Mouse (Mus musculus) ES-Bruce4 (cell line): ENCODE measurements around the gene Slc7a8. TPM values are rescaled to one million over a fixed set of nuclear protein-coding genes. Genes with fewer than 3 reads are reported as not detected.
A peak's percentile ranks its signal among the peaks of the same experiment; 100 is the strongest.

Source experiments
- H3K27ac ChIP-seq: 2 replicates; pipeline ENCODE4 v1.5.1; 2012; ENCODE audit warnings: low read length, inconsistent platforms; ENCODE audit not compliant: insufficient read depth
- H3K27me3 ChIP-seq: 2 replicates; pipeline ENCODE4 v1.6.1; 2012; ENCODE audit warnings: mild to moderate bottlenecking, low read length, inconsistent platforms; ENCODE audit not compliant: control insufficient read depth, poor library complexity, insufficient read depth, severe bottlenecking
- H3K36me3 ChIP-seq: 2 replicates; pipeline ENCODE4 v1.6.1; 2012; ENCODE audit warnings: inconsistent platforms, mild to moderate bottlenecking, low read length, moderate library complexity; ENCODE audit not compliant: control insufficient read depth, poor library complexity, insufficient read depth, severe bottlenecking
- H3K4me1 ChIP-seq: one replicate; pipeline ENCODE4 v1.8.1; 2011; ENCODE audit warnings: low read length; ENCODE audit not compliant: control insufficient read depth, insufficient read depth
- H3K4me3 ChIP-seq: 2 replicates; pipeline ENCODE4 v1.5.1; 2011; ENCODE audit warnings: low read depth, mild to moderate bottlenecking, low read length
- H3K9ac ChIP-seq: 2 replicates; pipeline ENCODE4 v1.6.1; 2012; ENCODE audit warnings: low read depth, mild to moderate bottlenecking, inconsistent platforms; ENCODE audit not compliant: poor library complexity, severe bottlenecking
- H3K9me3 ChIP-seq: replicated peaks from 2 replicates; pipeline ENCODE4 v1.6.1; 2012; ENCODE audit warnings: mild to moderate bottlenecking, low read length, inconsistent platforms; ENCODE audit not compliant: control insufficient read depth, poor library complexity, insufficient read depth, severe bottlenecking
- CTCF ChIP-seq: IDR thresholded peaks from one replicate; pipeline ENCODE4 v1.8.1; 2011; ENCODE audit warnings: low read depth, low read length
- EP300 ChIP-seq: IDR thresholded peaks from 2 replicates; pipeline ENCODE4 v1.6.1; 2011; ENCODE audit warnings: low read depth, low read length; ENCODE audit not compliant: insufficient read depth
- POLR2A ChIP-seq: IDR thresholded peaks from one replicate; pipeline ENCODE4 v1.8.1; 2011; ENCODE audit warnings: low read length; ENCODE audit not compliant: insufficient read depth
- polyA plus RNA-seq: library from polyadenylated mRNA; stranded (reverse); fragments of >200 nt; gene quantifications from 2 replicates; pipeline ENCODE4 v1.2.4, GENCODE M21; 2011; ENCODE audit warnings: low read depth; ENCODE audit not compliant: missing spikeins, insufficient read depth, insufficient read length

The Slc7a8 gene
- polyA plus RNA-seq, 1 experiment = 2.0 TPM

DNA sequence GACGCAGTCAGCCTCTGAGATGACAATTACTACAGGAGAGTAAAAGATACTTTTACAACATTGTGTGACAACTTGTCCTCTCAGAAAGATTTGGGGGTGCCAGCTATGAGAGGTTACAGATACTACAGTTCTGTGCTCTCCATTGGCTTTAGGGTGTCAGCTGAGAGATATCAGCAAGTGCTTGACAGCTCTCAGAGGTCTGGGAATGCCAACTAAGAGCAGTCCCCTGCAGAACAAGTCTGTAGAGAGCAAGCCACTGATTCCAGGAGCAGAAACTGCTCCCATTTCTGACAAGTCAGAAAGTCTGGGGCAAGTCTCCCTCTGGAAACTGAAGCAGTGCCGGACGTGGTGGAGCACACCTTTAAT, 27.9 kb upstream of the Slc7a8 start:
- no peaks in the 10 kb centered on the region for H3K36me3 ChIP-seq
- no peaks in the 10 kb centered on the region; the same call in 1 of the 2 replicates for H3K9me3 ChIP-seq
- no peak overlapping the region for H3K4me3 ChIP-seq
- H3K27ac ChIP-seq = no peak overlapping the region
- TF ChIP-seq EP300 (no peak), CTCF (no peak), POLR2A (no peak)
- peaks cover 2% of the 10 kb centered on the region for H3K27me3 ChIP-seq
- no peak overlapping the region for H3K9ac ChIP-seq
- no peaks in the 10 kb centered on the region for H3K4me1 ChIP-seq

- Histone ChIP-seq H3K36me3 (no peaks in the 10 kb centered on the region), H3K27me3 (peaks cover 2% of the 10 kb centered on the region), H3K9me3 (no peaks in the 10 kb centered on the region; the same call in 1 of the 2 replicates), H3K4me3 (no peak overlapping the region), H3K4me1 (no peaks in the 10 kb centered on the region), H3K9ac (no peak overlapping the region), H3K27ac (no peak overlapping the region)
- TF ChIP-seq EP300 (no peak), POLR2A (no peak), CTCF (no peak)
Observed at GRCm38 (mm10) chr14:54808718-54809667, 27.2 kb upstream of the Slc7a8 start.

DNA sequence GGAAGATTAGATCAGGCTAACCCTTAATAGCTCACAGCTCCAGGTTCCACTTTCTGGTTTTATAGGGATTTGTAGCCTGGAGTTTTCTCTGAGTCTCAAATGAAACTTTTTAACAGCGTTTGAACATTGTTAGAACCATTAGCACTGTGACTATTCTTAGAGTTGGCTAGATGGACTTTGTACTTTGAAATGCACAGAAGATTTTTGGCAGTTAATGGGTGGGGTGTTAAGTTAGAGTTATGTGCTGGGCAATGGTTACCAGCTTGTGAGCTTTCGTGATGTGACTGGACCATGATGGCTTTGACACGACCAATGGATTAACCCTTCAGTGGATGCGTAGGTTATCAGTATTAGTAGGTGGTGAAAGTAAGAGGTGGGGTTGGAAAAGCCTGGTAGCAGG, 24.4 kb upstream of the Slc7a8 start:
- Histone ChIP-seq H3K27ac (no peak overlapping the region), H3K4me3 (no peak overlapping the region), H3K4me1 (no peaks in the 10 kb centered on the region), H3K9ac (no peak overlapping the region), H3K9me3 (no peaks in the 10 kb centered on the region), H3K36me3 (no peaks in the 10 kb centered on the region), H3K27me3 (peaks cover 2% of the 10 kb centered on the region; the same call in 1 of the 2 replicates)
- TF ChIP-seq POLR2A = no peak
- TF ChIP-seq CTCF = no peak
- TF ChIP-seq EP300 = no peak

- Histone ChIP-seq H3K36me3 (no peaks in the 10 kb centered on the region), H3K27ac (no peak overlapping the region), H3K4me3 (no peak overlapping the region), H3K27me3 (no peaks in the 10 kb centered on the region), H3K4me1 (no peaks in the 10 kb centered on the region), H3K9me3 (no peaks in the 10 kb centered on the region), H3K9ac (no peak overlapping the region)
- no peak for TF ChIP-seq CTCF
- no peak for TF ChIP-seq POLR2A
- TF ChIP-seq EP300 = no peak
Observed at GRCm38 (mm10) chr14:54802428-54802827, 20.7 kb upstream of the Slc7a8 start.

DNA sequence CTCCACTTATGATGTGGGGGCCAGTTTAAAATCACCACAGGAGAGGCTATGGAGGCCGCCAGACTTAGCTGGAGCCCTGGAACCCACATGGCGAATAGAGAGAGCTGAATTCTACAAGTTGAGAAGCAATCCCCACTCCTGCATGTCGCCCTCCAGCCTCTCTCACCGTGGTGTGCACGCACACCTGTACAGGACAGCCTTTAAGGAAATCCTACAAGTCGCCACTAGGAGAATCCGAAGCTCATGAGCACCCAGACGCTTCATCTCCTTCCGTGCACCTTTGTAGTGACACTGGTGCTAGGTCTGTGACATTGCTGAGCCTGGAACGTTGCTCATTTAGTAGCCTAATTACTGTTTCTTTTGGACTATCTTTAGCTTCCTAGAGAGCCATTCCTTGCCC, 17.9 kb upstream of the Slc7a8 start:
- Histone ChIP-seq H3K4me3 (peak overlapping the region; percentile 3; the same call in 1 of the 2 replicates), H3K9ac (no peak overlapping the region), H3K9me3 (no peaks in the 10 kb centered on the region), H3K27me3 (no peaks in the 10 kb centered on the region), H3K27ac (no peak overlapping the region), H3K36me3 (no peaks in the 10 kb centered on the region), H3K4me1 (peaks cover 2% of the 10 kb centered on the region)
- TF ChIP-seq CTCF (peak; percentile 17), EP300 (no peak), POLR2A (no peak)

DNA sequence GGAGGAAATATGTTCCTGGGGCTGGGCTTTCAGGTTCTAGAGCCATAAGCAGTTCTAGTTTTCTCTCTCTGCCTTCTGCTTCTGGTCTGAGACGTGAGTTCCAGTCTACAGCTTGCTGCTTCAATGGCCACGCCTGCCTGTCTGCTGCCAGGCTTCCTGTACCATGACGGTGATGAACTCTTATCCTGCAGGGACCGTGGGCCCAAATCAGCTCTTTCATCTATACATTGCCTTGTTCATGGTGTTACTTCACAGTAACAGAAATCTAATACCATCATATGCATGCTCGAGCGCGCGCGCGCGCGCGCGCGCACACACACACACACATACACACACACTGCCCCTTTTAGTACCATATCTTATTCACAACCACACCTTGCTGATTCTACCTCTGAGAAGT, 15.0 kb upstream of the Slc7a8 start:
- H3K4me3 ChIP-seq = no peak overlapping the region
- H3K9me3 ChIP-seq = no peaks in the 10 kb centered on the region
- H3K27me3 ChIP-seq = no peaks in the 10 kb centered on the region
- H3K27ac ChIP-seq = no peak overlapping the region
- no peaks in the 10 kb centered on the region for H3K36me3 ChIP-seq
- no peak overlapping the region for H3K9ac ChIP-seq
- no peak for TF ChIP-seq POLR2A
- no peak for TF ChIP-seq EP300
- TF ChIP-seq CTCF = no peak
- peaks cover 2% of the 10 kb centered on the region for H3K4me1 ChIP-seq
